Mouse (Mus musculus) stomach, embryonic 14.5 days (tissue): ENCODE measurements at regions not wholly inside any gene's neighbourhood (a gene's known extent, or its start where the extent isn't known, plus 50 kb on each side); places are given as distances from the start of the nearest gene placed in this dataset.

ENCODE experiments used
- ATAC-seq: fragments of 200-750 bp; cut with Nextera tagmentation; 2 replicates; pipeline ENCODE4 v1.8.0; 2017; ENCODE audit warnings: low read depth, moderate TSS enrichment; ENCODE audit not compliant: insufficient number of reproducible peaks, insufficient read depth, low FRiP score
- H3K27ac ChIP-seq: fragments of 300-500 bp; sonication (generic); 2 replicates; pipeline ENCODE4 v1.5.1; 2014; ENCODE audit warnings: mild to moderate bottlenecking, low read length, moderate library complexity, mixed read lengths
- H3K27me3 ChIP-seq: fragments of 300-500 bp; sonication (generic); 2 replicates; pipeline ENCODE4 v1.6.1; 2014; ENCODE audit warnings: low read length, control low read depth, mixed read lengths; ENCODE audit not compliant: control insufficient read depth, insufficient read depth
- H3K36me3 ChIP-seq: fragments of 300-500 bp; sonication (generic); 2 replicates; pipeline ENCODE4 v1.6.1; 2014; ENCODE audit warnings: mild to moderate bottlenecking, control low read depth, low read length, moderate library complexity, mixed read lengths; ENCODE audit not compliant: control insufficient read depth, insufficient read depth
- H3K4me1 ChIP-seq: fragments of 300-500 bp; sonication (generic); 2 replicates; pipeline ENCODE4 v1.6.1; 2014; ENCODE audit warnings: low read length, control low read depth, mixed read lengths; ENCODE audit not compliant: control insufficient read depth, insufficient read depth
- H3K4me2 ChIP-seq: fragments of 300-500 bp; sonication (generic); replicated peaks from 2 replicates; pipeline ENCODE4 v1.6.1; 2014; ENCODE audit warnings: low read depth, low read length, control low read depth
- H3K4me3 ChIP-seq: fragments of 300-500 bp; sonication (generic); 2 replicates; pipeline ENCODE4 v1.5.1; 2014; ENCODE audit warnings: low read depth, low read length, control low read depth
- H3K9ac ChIP-seq: fragments of 300-500 bp; sonication (generic); replicated peaks from 2 replicates; pipeline ENCODE4 v1.6.1; 2014; ENCODE audit warnings: low read depth, mild to moderate bottlenecking, control low read depth, low read length, moderate library complexity, mixed read lengths
- H3K9me3 ChIP-seq: fragments of 300-500 bp; sonication (generic); 2 replicates; pipeline ENCODE4 v1.6.1; 2016; ENCODE audit warnings: low read depth, low read length, control low read depth; ENCODE audit not compliant: control insufficient read depth
- WGBS: fragments of 180-500 bp; shearing (Covaris S2); extraction: QIAGEN DNeasy Blood & Tissue Kit; methylation state at CpG from one replicate; pipeline ENCODE4 v1.1.7; 2014; 5-methylcytosine and 5-hydroxymethylcytosine counted together

DNA sequence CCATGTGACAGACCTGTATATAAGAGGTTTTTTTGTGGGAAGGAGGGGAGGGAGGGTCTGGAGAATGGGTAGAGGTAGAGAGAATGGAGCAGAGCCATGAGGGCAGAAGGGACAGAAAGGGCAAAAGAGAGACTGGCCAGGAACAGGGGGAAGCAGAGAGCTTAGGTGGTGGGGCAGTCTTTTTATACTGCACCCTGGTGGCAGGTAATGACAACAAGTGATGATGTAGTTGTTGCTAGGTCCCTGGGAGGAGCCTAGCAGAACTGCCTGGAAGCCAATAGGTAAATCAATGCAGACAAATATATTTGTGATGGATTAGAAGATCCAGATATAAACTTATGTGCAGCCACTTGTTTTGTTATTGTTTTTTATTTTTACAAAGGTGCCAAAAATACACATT lies 140.1 kb downstream of the Olfr721-ps1 start:
- Histone ChIP-seq H3K36me3 (no peaks in the 10 kb centered on the region), H3K4me1 (no peaks in the 10 kb centered on the region), H3K27me3 (no peaks in the 10 kb centered on the region), H3K9ac (no peak overlapping the region), H3K4me3 (no peak overlapping the region), H3K27ac (no peak overlapping the region), H3K4me2 (no peak overlapping the region), H3K9me3 (no peaks in the 10 kb centered on the region)
- no peak for ATAC-seq

GRCm38 (mm10) chr14:14541705-14542104 lies 140.6 kb downstream of the Olfr721-ps1 start:
- H3K27ac ChIP-seq, result no peak overlapping the region
- no peak overlapping the region for H3K4me2 ChIP-seq
- H3K4me1 ChIP-seq, result no peaks in the 10 kb centered on the region
- H3K36me3 ChIP-seq, result no peaks in the 10 kb centered on the region
- no peaks in the 10 kb centered on the region for H3K27me3 ChIP-seq
- H3K9ac ChIP-seq, result no peak overlapping the region
- 67% methylated on average over 3 of the region's 3 CpGs for WGBS
- ATAC-seq, result no peak
- no peak overlapping the region for H3K4me3 ChIP-seq
- no peaks in the 10 kb centered on the region for H3K9me3 ChIP-seq

DNA sequence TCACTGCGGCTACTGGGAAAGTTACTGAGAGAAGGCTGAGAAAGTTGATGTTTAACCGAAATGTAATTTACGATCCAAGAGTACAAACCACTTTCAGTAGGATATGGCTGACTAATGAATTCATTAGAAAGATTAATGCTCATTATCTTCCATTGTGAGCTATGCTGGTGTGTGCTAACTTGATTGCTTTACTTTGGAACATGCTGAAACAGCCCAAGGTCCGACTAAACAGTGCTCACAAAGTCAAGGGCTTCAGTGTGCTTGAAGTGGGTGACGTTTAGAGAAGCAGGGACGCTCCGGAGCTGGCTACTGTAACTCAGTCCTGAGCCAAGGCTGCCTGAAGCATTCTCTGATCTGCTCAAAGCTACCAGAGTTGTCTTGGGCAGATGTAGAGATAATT lies 143.1 kb downstream of the Olfr721-ps1 start:
- H3K36me3 ChIP-seq, result no peaks in the 10 kb centered on the region
- H3K27ac ChIP-seq, result no peak overlapping the region
- no peaks in the 10 kb centered on the region for H3K27me3 ChIP-seq
- 73% methylated on average over 7 of the region's 7 CpGs for WGBS
- no peak overlapping the region for H3K9ac ChIP-seq
- no peak overlapping the region for H3K4me2 ChIP-seq
- no peak overlapping the region for H3K4me3 ChIP-seq
- no peak for ATAC-seq
- no peaks in the 10 kb centered on the region for H3K9me3 ChIP-seq
- H3K4me1 ChIP-seq, result no peaks in the 10 kb centered on the region

DNA sequence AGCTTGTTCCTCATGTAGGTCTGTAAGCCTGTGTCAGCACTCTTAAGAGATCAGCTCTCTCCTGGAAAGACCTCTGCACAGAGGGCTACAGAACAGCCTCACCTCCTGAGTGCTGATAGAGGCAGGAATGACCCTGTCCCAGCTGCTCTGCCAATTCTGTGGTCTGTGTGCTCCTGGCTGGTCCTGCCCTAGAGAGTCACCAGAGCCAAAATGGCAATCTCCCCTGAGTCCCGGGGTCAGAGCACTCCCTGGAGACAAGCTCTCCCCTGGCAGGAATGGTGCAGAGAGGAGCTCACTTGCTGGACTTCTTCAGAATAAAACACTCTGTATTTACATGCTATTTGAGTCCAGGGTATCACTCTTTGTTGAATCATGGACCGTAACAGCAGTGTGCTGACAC lies 149.9 kb upstream of the Slc4a7 start:
- Histone ChIP-seq H3K4me2 (no peak overlapping the region), H3K4me1 (no peaks in the 10 kb centered on the region), H3K36me3 (no peaks in the 10 kb centered on the region), H3K4me3 (no peak overlapping the region), H3K27ac (no peak overlapping the region), H3K9ac (no peak overlapping the region), H3K9me3 (no peaks in the 10 kb centered on the region), H3K27me3 (no peaks in the 10 kb centered on the region)
- WGBS, result 69% methylated on average over 2 of the region's 2 CpGs
- ATAC-seq, result no peak

DNA sequence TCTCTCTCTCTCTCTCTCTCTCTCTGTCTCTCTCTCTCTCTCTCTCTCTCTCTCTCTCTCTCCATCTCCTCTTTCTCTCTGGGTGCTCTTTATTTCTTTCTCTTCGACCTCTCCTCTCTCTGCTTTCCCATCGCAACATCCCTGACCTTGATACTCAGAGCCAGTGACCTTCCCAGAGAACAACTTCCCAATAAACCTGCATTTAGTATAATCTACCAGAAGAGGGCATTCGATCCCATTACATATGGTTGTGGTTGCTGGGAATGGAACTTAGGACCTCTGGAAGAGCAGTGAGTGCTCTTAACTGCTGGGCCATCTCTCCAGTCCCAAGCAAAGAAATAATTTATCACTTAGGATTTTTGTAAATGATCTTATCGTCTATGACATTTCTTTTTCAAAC lies 127.2 kb upstream of the Slc4a7 start:
- no peak for ATAC-seq
- Histone ChIP-seq H3K27me3 (no peaks in the 10 kb centered on the region), H3K9ac (no peak overlapping the region), H3K4me3 (no peak overlapping the region), H3K27ac (no peak overlapping the region), H3K9me3 (no peaks in the 10 kb centered on the region), H3K36me3 (no peaks in the 10 kb centered on the region), H3K4me2 (no peak overlapping the region), H3K4me1 (no peaks in the 10 kb centered on the region)
- 56% methylated on average over 4 of the region's 4 CpGs for WGBS

GRCm38 (mm10) chr14:14591939-14592338 lies 110.1 kb upstream of the Slc4a7 start:
- Histone ChIP-seq H3K36me3 (no peaks in the 10 kb centered on the region), H3K9ac (no peak overlapping the region), H3K27ac (no peak overlapping the region), H3K27me3 (no peaks in the 10 kb centered on the region), H3K4me3 (no peak overlapping the region), H3K9me3 (no peaks in the 10 kb centered on the region), H3K4me1 (no peaks in the 10 kb centered on the region), H3K4me2 (no peak overlapping the region)
- ATAC-seq, result no peak
- WGBS, result 72% methylated on average over 2 of the region's 2 CpGs

DNA sequence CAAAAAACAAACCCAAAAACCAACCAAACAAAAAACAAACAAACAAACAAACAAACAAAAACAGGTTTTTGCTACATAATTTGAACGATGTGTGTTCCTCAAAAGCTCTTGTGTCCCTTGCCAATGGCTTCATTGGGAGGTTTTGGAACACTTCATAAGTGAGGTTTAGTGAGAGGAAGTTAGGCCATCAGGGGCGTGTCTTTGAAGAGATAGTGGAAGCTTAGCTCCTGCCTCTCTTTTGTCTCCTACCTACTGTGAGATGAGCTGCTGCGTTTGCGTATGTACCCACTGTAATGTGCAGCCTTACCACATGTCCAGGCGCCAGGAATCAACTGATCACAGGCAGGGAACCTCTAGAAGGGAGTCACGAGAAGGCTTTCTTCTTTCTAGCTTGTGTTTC lies 107.3 kb upstream of the Slc4a7 start:
- WGBS, result 87% methylated on average over 6 of the region's 6 CpGs
- Histone ChIP-seq H3K4me2 (no peak overlapping the region), H3K27ac (no peak overlapping the region), H3K36me3 (no peaks in the 10 kb centered on the region), H3K27me3 (no peaks in the 10 kb centered on the region), H3K9me3 (no peaks in the 10 kb centered on the region), H3K9ac (no peak overlapping the region), H3K4me3 (no peak overlapping the region), H3K4me1 (no peaks in the 10 kb centered on the region)
- no peak for ATAC-seq

DNA sequence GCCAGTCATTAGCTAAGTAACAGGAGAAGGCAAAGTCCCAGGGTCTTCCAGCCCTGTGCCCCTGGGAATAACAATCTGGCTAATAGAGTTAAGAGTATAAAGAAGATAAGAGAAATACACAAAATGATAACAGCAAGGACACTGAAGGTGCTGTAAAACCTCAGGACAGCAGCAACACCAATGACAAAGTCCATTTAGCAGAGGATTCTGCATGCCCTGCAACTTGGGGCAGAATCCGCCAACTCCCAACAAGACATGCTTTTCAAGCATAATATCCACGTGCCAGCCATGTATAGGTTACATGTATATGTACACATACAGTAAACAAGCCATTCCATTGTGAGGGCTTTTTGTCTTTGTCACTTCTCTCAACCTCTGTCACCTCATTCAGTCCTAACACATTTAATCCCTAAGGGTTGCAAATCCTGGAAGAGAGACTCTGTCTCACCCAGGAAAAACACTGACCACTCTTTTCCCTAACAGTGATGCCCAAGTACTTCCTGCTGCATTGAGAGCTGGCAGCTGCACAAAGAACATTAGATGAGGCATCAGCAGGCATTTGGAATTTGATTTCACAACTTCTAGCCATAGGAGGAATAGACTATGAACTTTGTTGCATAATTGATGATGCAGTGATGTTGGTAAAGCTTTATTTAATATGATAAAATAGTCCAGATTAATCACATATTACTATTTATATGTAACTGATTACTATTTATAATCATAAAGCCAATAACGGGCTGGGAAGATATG lies 105.8 kb upstream of the Slc4a7 start:
- Histone ChIP-seq H3K27me3 (no peaks in the 10 kb centered on the region), H3K36me3 (no peaks in the 10 kb centered on the region), H3K4me3 (no peak overlapping the region), H3K9me3 (no peaks in the 10 kb centered on the region), H3K4me1 (no peaks in the 10 kb centered on the region), H3K9ac (no peak overlapping the region), H3K4me2 (no peak overlapping the region), H3K27ac (no peak overlapping the region)
- WGBS, result 74% methylated on average over 3 of the region's 3 CpGs
- no peak for ATAC-seq

DNA sequence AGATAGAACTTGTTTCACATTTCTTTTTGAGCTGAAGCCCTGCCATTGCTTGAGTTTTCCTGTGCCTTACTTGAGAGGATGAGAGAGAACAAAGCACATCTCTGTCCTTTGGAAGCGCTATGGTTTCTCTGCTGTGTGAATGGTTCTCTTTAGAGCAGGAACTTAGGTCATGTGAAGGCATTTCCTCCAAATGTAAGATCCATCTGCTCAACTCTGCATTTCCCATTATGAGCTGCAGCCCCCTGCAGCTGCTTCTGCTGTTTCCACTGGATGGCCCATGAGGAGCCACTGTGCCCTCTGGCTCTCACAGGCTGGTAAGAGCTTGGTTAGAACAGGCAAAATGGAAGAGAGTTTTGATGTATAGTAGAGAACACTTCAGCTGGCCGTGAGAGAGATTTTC lies 102.5 kb upstream of the Slc4a7 start:
- no peak overlapping the region for H3K4me3 ChIP-seq
- no peaks in the 10 kb centered on the region for H3K9me3 ChIP-seq
- H3K9ac ChIP-seq, result no peak overlapping the region
- no peak overlapping the region for H3K27ac ChIP-seq
- H3K27me3 ChIP-seq, result no peaks in the 10 kb centered on the region
- no peak overlapping the region for H3K4me2 ChIP-seq
- no peaks in the 10 kb centered on the region for H3K4me1 ChIP-seq
- 76% methylated on average over 2 of the region's 2 CpGs for whole genome bisulfite sequencing
- no peaks in the 10 kb centered on the region for H3K36me3 ChIP-seq
- ATAC-seq, result no peak
